Mouse (Mus musculus) left cerebral cortex, adult 11 months (tissue): ENCODE measurements around the gene Smim4.

ENCODE experiments used
- DNase-seq: peaks from one replicate; pipeline ENCODE4 v3.0.0; 2022; ENCODE audit warnings: low spot score

Smim4 gene

DNA sequence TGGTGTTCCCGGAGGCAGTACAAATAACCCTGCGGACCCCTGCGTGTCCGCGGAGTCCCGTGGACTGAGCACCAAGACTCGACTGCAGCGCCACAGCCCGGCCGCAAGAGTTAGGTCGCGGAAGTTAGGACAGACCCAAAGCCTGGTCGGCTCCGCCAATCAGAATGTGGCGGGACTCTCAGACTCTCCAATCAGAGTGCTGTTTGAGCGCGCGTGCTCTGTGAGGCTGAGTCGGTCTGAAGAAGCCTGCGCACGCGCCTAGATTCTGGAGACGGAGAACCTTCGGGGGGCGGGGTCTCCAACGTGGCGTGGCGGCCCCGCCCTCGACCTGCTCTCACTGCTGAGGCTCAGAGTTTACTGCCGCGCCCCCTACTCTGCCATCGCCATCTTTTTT, at the start of gene Smim4:
Gene Smim4, minus strand, starts transcription at position 131 of the 394 bp plus-strand sequence.
- peak; percentile 97 for DNase-seq

- no peak for DNase-seq
Observed at GRCm38 (mm10) chr14:31177715-31178114, 49.0 kb upstream of the Smim4 start.

- DNase-seq: no peak
Observed at GRCm38 (mm10) chr14:31177287-31177686, 48.5 kb upstream of the Smim4 start.

DNA sequence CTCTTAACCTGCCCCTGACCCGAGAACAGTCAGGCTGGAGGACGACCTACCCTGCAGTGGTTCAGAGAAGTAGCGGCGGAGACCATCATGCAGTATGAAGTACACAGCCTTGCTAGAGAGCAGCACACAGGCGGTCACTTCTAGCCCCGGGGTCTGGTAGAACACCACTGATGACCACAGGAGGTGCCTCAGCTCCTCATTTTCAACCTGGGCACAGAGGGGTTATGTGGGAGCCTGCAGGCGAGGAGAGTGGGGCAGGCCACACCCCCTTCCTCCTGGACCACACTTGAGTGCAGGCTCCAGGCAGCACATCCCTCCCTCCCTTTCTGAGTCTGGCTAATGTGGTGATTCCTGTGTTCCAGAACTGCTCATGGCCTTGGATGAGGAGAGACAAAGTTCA, 44.8 kb upstream of the Smim4 start:
- no peak for DNase-seq

DNA sequence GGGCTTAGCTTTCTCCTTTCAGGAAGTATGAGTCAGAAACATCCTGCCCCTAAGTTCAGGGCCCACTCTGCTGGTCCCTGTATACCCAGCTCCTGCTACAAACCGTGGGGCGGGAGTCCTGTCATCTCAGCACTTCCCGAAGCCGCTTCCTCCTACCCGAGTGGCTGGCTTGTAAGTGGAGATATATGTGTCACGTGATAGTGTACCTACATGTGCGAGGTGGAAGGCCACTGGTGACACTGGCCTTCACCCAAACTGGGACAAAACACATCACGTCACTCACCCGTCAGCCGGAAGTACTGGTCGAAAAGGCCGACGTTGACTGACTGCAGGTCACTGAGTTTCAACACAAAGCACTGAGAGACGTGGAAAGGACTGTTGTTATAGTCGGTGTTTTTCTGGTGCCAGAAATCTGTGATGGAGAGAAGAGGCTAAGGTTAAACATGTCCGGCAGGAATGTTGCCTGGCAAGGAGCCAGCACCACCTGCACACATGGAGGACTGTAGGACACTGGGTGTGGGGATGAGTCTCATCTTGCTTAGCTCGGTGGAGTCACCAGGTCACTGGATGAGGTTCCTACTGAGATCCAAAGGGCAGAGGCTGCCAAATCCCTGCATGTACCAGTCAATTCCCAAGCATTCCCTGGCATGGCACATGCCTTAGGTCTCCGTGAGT, 44.2 kb upstream of the Smim4 start:
- no peak for DNase-seq

GRCm38 (mm10) chr14:31171821-31172220, 43.1 kb upstream of the Smim4 start:
- DNase-seq: no peak

DNA sequence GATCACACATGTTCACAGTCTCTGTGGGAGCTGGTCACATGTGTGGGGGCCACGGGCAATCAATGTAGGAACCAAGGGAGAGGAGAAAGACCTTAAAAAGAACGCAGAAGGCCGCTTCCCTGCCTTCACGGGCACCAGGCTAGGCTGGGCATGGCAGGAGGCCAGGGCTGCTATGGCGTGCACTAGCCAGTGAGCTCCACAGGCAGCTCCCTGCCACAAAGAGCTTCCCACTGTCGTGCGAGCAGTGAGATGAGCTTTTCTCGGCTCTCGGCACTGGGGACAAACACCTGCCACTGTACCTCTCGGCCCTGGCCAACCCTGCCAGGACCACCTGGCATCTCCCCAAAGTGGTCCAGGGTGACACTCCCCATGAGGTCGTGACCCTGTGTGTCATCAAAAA, 42.6 kb upstream of the Smim4 start:
- DNase-seq: no peak

- no peak for DNase-seq
Observed at GRCm38 (mm10) chr14:31170963-31171362, 42.2 kb upstream of the Smim4 start.

DNA sequence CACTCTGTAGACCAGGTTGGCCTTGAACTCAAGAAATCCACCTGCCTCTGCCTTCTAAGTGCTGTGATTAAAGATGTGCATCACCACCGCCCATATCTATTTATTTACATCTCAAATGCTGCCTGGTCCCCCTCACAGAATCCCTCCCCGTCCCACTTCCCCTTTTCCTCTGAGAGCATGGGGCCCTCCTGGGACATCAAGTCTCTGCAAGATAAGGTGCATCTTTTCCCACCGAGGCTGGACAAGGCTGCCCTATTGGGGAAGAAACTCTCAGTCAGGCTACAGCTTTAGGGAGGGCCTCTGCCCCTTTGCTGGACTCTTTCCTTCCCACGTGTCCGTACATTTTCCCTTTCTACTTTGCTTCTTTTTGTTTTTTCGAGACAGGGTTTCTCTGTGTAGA, 40.8 kb upstream of the Smim4 start:
- no peak for DNase-seq

DNA sequence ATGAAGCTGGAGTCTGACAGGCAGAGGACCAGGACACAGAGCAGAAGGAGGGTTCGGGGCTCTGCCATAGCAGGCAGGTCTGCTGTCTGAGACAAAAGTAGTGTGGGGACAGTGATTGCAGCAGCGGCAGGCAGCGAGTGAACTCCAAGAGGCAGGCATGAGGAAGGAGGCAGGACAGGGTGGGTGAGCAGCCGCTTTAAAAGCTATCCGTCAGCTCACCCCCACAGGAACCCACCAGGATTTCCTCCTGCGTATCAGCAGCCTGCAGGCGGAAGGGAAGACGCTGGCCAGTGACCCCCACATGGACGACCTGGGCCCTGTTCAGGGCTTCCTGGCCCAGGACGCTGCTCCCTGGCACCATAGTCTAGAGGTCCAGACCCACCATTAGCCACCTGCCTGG, 39.7 kb upstream of the Smim4 start, which contains the start of gene Stab1:
Gene Stab1, minus strand, starts transcription at position 217 of the 400 bp plus-strand sequence.
- no peak for DNase-seq

- no peak for DNase-seq
Observed at GRCm38 (mm10) chr14:31166827-31167226, 38.1 kb upstream of the Smim4 start.

DNA sequence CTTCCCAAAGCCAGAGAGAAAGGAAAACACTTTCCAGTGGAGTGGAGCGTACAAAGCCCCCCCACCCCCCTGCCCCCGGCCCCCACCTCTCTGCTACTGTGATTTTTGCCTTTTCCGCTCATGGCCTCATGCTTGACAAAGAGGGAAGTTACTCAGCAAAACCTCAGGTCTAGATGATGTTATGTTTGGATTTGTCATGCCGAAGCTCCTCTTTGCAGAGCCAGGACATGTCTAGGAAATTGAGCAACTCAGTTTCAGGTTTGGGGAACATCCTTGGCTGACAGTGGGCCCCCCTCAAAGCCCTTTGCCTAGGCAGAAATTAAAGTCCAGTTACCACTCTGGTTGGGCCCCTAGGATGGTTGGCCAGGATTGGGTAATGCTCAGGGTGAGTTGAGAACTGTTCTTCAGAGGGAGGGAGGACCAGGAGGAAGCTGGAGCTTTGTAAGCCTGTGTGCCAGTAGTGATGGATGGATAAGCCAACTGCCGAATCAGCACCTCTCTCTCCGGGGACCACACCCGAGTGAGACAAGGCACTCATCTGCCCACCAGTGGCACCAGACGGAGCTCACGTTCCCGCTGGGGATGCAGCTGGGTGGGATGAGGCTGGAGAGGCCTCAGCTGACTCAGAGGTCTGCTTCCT, 37.4 kb upstream of the Smim4 start:
- no peak for DNase-seq

- DNase-seq: no peak
Observed at GRCm38 (mm10) chr14:31165458-31165857, 36.7 kb upstream of the Smim4 start.

DNA sequence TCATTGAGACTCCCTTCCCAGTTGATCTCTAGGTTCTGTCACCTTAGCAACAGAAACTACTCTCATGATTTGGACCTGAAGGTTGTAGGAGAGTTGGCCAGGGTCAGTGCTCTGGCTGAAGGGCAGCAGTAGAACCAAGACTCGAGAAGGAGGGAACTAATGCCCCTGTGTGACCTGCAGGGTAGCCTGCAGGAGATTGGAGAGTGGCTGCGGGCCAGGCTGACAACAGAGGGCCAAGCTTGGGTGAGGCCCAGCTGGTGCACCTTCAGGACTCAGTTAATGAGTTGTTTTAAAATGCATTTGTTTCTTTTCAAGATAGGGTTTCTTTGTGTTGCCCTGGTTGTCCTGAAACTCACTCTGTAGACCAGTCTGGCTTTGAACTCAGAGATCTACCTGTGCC, 36.3 kb upstream of the Smim4 start:
- DNase-seq: no peak

GRCm38 (mm10) chr14:31164067-31164466, 35.3 kb upstream of the Smim4 start:
- no peak for DNase-seq

GRCm38 (mm10) chr14:31161638-31162037, 32.9 kb upstream of the Smim4 start:
- DNase-seq: no peak

- DNase-seq: no peak
Observed at GRCm38 (mm10) chr14:31161191-31161590, 32.4 kb upstream of the Smim4 start.

DNA sequence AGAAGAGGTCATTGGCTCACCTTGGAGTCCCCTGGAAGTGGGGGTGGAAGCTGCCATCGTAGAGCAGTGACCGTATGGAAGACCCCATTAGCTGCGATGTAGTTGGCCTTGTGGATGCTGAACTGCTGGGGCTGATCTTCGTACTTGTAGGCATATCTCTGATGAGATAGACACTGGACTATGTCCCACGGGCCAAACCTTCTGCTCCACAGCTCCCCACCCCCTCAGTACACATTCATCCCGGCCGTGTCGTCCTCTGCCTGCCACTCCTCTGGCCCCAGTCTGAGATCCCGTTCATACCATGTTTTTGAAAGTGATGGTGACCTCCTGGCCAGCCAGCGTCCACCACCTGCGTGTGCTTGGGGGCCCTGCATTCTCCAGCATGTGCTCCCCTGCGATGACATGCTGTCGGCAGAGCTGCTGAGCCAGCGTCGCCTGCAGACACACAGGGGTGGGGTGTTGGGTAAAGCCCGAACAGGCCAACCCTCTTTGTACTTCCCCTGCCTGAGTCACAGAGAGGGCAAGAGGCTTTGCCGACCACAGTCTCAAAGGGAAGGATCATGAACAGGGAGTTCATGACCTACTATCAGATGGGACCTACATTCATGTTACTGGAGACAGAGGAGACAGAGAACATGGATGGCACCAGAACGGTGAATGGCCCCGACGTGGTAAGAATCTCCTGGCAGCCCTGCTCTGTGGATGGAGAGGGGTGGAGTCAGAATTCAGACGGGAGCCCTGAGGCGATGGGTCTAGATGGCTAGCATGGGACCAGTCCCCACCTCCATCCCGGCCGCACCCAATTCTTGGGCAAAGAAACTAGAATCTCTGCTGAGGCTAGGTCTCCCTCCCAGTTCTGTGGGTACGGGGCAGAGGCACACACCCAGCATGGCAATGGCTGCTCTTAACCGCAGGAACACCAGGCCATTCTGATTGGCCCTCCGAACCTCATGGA, 31.7 kb upstream of the Smim4 start:
- DNase-seq: no peak

GRCm38 (mm10) chr14:31145694-31146093, 16.9 kb upstream of the Smim4 start:
- no peak for DNase-seq

DNA sequence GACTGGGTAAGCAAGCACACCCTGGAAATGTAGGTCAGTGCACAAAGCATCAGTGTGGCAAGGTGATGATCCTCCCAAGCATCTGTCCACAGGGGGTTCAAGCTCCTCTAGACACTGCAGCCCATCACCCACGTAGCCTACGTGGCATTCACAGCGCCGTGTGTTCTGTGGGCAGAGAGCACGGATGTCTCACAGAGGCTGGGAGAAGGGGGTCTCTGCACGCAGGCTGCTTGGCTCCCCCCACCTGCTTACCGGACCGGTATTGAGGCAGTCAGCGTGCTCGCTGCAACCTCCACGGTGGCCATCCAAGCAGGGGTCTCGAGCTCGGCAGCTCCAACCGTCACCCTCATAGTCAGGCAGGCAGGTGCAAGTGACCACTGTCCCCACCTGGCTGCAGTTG, 12.3 kb upstream of the Smim4 start:
- DNase-seq: no peak

- DNase-seq: no peak
Observed at GRCm38 (mm10) chr14:31140141-31140540, 11.4 kb upstream of the Smim4 start.

GRCm38 (mm10) chr14:31139666-31140065, 10.9 kb upstream of the Smim4 start:
- no peak for DNase-seq
